Mouse (Mus musculus) heart, postnatal 10 days (tissue): ENCODE measurements around the gene Iqcf6. TPM values are rescaled to one million over a fixed set of nuclear protein-coding genes. Genes with fewer than 3 reads are reported as not detected.

Experiments used
- DNase-seq, 2 experiments: peaks; one replicate each; pipeline ENCODE4 v3.0.0; 2021
- intact Hi-C: fragments of 180-260 bp; cut with DNase I; formaldehyde crosslinking; loops from one replicate; pipeline ENCODE4 v1.15.1; 2025
- total RNA-seq, 2 experiments: library from RNA; stranded (reverse); gene quantifications; 2 replicates each; pipeline ENCODE4 v1.2.3; 2021

Gene Iqcf6
- total RNA-seq, 2 experiments from 2014 or later: not detected

GRCm38 (mm10) chr9:106655884-106656720 is 29.7 kb downstream of the Iqcf6 start, which contains the start of gene Grm2:
Gene Grm2 (minus strand): TSS chr9:106656082.
- intact Hi-C loops: no loop called here
- DNase-seq: peak; percentile 79 to 86

- intact Hi-C loops: no loop called here
- DNase-seq: no peak
Observed at GRCm38 (mm10) chr9:106656820-106657219, 30.4 kb downstream of the Iqcf6 start.

GRCm38 (mm10) chr9:106657592-106657991 is 31.2 kb downstream of the Iqcf6 start:
- no peak for DNase-seq
- intact Hi-C loops: no loop called here

- no peak for DNase-seq
- intact Hi-C loops: no loop called here
Observed at GRCm38 (mm10) chr9:106659441-106659840, 33.1 kb downstream of the Iqcf6 start.

- intact Hi-C loops: no loop called here
- DNase-seq: no peak
Observed at GRCm38 (mm10) chr9:106659935-106660334, 33.6 kb downstream of the Iqcf6 start.

- intact Hi-C loops: no loop called here
- peak; percentile 25 to 32 for DNase-seq
Observed at GRCm38 (mm10) chr9:106663200-106663599, 36.8 kb downstream of the Iqcf6 start.

- intact Hi-C loops: no loop called here
Observed at GRCm38 (mm10) chr9:106664433-106664832, 38.1 kb downstream of the Iqcf6 start.

GRCm38 (mm10) chr9:106664856-106665255 is 38.5 kb downstream of the Iqcf6 start:
- no peak for DNase-seq
- intact Hi-C loops: no loop called here

More at GRCm38 (mm10) chr9:106664433-106664832, 38.1 kb downstream of the Iqcf6 start:
- DNase-seq: no peak

- intact Hi-C loops: loop anchor here (2.0 kb wide), 1 partner anchor 145 kb away; no protein-coding TSS in a partner anchor
- no peak for DNase-seq
Observed at GRCm38 (mm10) chr9:106673860-106674259, 47.5 kb downstream of the Iqcf6 start.

- intact Hi-C loops: loop anchor here (2.0 kb wide), 1 partner anchor 143 kb away; no protein-coding TSS in a partner anchor
- DNase-seq: peak; percentile 85 to 90
Observed at GRCm38 (mm10) chr9:106675480-106675879, 49.1 kb downstream of the Iqcf6 start.

- no peak for DNase-seq
- intact Hi-C loops: loop anchor here (2.0 kb wide), 1 partner anchor 143 kb away; no protein-coding TSS in a partner anchor
Observed at GRCm38 (mm10) chr9:106675965-106676364, 49.6 kb downstream of the Iqcf6 start.

- intact Hi-C loops: no loop called here
Observed at GRCm38 (mm10) chr9:106676571-106676970, 50.2 kb downstream of the Iqcf6 start.

More at GRCm38 (mm10) chr9:106676571-106676970, 50.2 kb downstream of the Iqcf6 start:
- DNase-seq: no peak

Other genes with a start within 250 kb of the Iqcf6 start
- gene Rpl29, start 197.1 kb upstream of the Iqcf6 start, total RNA-seq: 100 to 1,000 TPM; 403 to 404 TPM
- 10 to 100 TPM; 17.0 to 17.8 TPM for gene Acy1, start 188.3 kb upstream of the Iqcf6 start, total RNA-seq
- 1 to 10 TPM; 4.6 to 6.2 TPM for gene Abhd14b, start 179.1 kb upstream of the Iqcf6 start, total RNA-seq
- 10 to 100 TPM; 20.0 to 22.4 TPM for gene Abhd14a, start 178.9 kb upstream of the Iqcf6 start, total RNA-seq
- gene Pcbp4, start 173.3 kb upstream of the Iqcf6 start, total RNA-seq: 10 to 100 TPM; 77.4 to 89.6 TPM
- under 1 TPM in 1 of 2 experiments, not detected in 1; 0.12 TPM for gene Gpr62, start 160.6 kb upstream of the Iqcf6 start, total RNA-seq
- 10 to 100 TPM; 18.8 to 19.1 TPM for gene Rrp9, start 150.6 kb upstream of the Iqcf6 start, total RNA-seq
- gene Parp3, start 149.6 kb upstream of the Iqcf6 start, total RNA-seq: 10 to 100 TPM; 12.5 to 13.5 TPM
- gene Iqcf1, start 126.6 kb upstream of the Iqcf6 start, total RNA-seq: not detected
- gene Iqcf5, start 112.0 kb upstream of the Iqcf6 start, total RNA-seq: not detected
- gene Iqcf3, start 65.0 kb upstream of the Iqcf6 start, total RNA-seq: not detected
- not detected for gene Iqcf4, start 55.6 kb upstream of the Iqcf6 start, total RNA-seq
- not detected for gene Grm2, start 29.5 kb downstream of the Iqcf6 start, total RNA-seq
- 10 to 100 TPM; 35.4 to 37.4 TPM for gene Tex264, start 59.3 kb downstream of the Iqcf6 start, total RNA-seq
- gene Rad54l2, start 162.6 kb downstream of the Iqcf6 start, total RNA-seq: 10 to 100 TPM; 14.6 to 15.8 TPM
- 10 to 100 TPM; 23.1 to 25.8 TPM for gene Dcaf1, start 195.3 kb downstream of the Iqcf6 start, total RNA-seq